8 mouse cellular contexts compared by ENCODE assay signal in the genomic region with DNA sequence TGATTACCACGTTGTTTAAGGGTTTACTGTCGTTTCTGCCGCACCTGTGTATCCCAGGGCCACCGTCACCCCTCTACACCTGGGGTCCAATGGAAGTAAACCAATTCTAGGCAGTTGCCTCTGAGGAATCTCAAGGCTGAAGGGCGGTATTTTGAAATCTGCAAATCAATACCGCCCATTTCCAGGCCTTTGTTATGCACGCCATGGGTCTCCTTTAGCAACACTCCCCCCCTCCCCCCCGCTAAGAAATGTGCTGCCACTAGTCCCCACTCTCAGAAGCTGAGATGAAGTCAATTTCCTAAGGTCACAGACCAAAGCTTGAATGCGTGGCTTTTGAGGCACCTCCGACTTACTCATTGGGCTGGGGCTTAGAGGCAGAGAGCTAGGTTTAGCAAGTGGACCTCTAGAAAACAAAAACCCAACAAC. TPM values are rescaled to one million over a fixed set of nuclear protein-coding genes. Genes with fewer than 3 reads are reported as not detected.
A peak's percentile ranks its signal among the peaks of the same experiment; 100 is the strongest.
DNase-seq lines count a peak whose midpoint lies in the region; ATAC-seq and TF ChIP-seq lines count a peak whose summit lies in the region.

No protein-coding gene starts in this region.

- H3K79me2 ChIP-seq in MEL (ENCODE audit: control insufficient read depth, insufficient read depth, low read length, poor library complexity): peaks cover 35% of the 10 kb centered on the region

- H3K4me2 ChIP-seq in heart, embryonic 13.5 days: peak overlapping the region; percentile 77
- H3K4me2 ChIP-seq in forebrain, postnatal 0 days (ENCODE audit: low read depth): peak overlapping the region; percentile 75
- H3K4me2 ChIP-seq in liver, embryonic 13.5 days: peak overlapping the region; percentile 86

- no peak for DNase-seq in heart, postnatal 4 days
- DNase-seq in MEL (ENCODE audit: low read depth, low spot score): peak; percentile 19
- DNase-seq in forebrain, postnatal 0 days: no peak
- DNase-seq in liver, embryonic 13.5 days: no peak
- no peak for DNase-seq in adrenal gland, postnatal 25 days
- DNase-seq in gastrocnemius, postnatal 36 days: no peak

- TF ChIP-seq RAD21 in MEL (IDR thresholded peaks at IDR 0.05; ENCODE audit: low read depth, low read length): no peak

- intact Hi-C loops in gastrocnemius, postnatal 36 days (cut with DNase I): loop anchor here (5.0 kb wide), 1 partner anchor 95 kb away; no protein-coding TSS in a partner anchor

- no peak for TF ChIP-seq EP300 in MEL (IDR thresholded peaks at IDR 0.05; ENCODE audit: low read depth in 1 of 2, low read length in 2 of 2)

- H3K9me3 ChIP-seq in heart, embryonic 13.5 days: no peaks in the 10 kb centered on the region
- no peaks in the 10 kb centered on the region for H3K9me3 ChIP-seq in MEL (replicated peaks; ENCODE audit: insufficient read depth, low read length)
- no peaks in the 10 kb centered on the region for H3K9me3 ChIP-seq in forebrain, postnatal 0 days (ENCODE audit: low read length)
- H3K9me3 ChIP-seq in liver, embryonic 13.5 days (replicated peaks): no peaks in the 10 kb centered on the region

- TF ChIP-seq POLR2A in MEL (IDR thresholded peaks at IDR 0.05; ENCODE audit: control insufficient read depth in 1 of 2, insufficient read depth in 1 of 2, low read depth in 1 of 2, low read length in 2 of 2, poor library complexity in 1 of 2): no peak
- no peak for TF ChIP-seq POLR2A in olfactory bulb, adult 2 months (IDR thresholded peaks at IDR 0.05; ENCODE audit: insufficient read depth, low read depth, low read length)

- ATAC-seq in heart, embryonic 13.5 days (ENCODE audit: extremely low read depth, insufficient number of reproducible peaks, low FRiP score, low TSS enrichment): no peak
- ATAC-seq in forebrain, postnatal 0 days: peak; percentile 42
- peak; percentile 9 for ATAC-seq in liver, embryonic 13.5 days (ENCODE audit: low read depth)

- no peak for TF ChIP-seq CTCF in MEL (IDR thresholded peaks at IDR 0.05 in 2 of 3, conservative IDR thresholded peaks at IDR 0.05 in 1 of 3; ENCODE audit: control insufficient read depth in 1 of 3, insufficient read depth in 1 of 3, low read depth in 2 of 3, low read length in 3 of 3, poor library complexity in 1 of 3, severe bottlenecking in 1 of 3)
- TF ChIP-seq CTCF in forebrain, postnatal 0 days (IDR thresholded peaks at IDR 0.05; ENCODE audit: low read depth): no peak
- no peak for TF ChIP-seq CTCF in olfactory bulb, adult 2 months (IDR thresholded peaks at IDR 0.05; ENCODE audit: insufficient read depth, low read depth, low read length)

- peaks cover 26% of the 10 kb centered on the region for H3K36me3 ChIP-seq in heart, embryonic 13.5 days
- H3K36me3 ChIP-seq in MEL (ENCODE audit: control insufficient read depth in 1 of 2, insufficient read depth in 2 of 2, low read length in 2 of 2): peaks cover 6 to 30% of the 10 kb centered on the region in 2 experiments
- no peaks in the 10 kb centered on the region for H3K36me3 ChIP-seq in forebrain, postnatal 0 days (ENCODE audit: insufficient read depth)
- peaks cover 26% of the 10 kb centered on the region for H3K36me3 ChIP-seq in liver, embryonic 13.5 days

- H3K4me1 ChIP-seq in heart, embryonic 13.5 days: peaks cover 21% of the 10 kb centered on the region
- peaks cover 0 to 13% of the 10 kb centered on the region in 2 experiments; a peak in 3 of 4 replicates for H3K4me1 ChIP-seq in MEL (ENCODE audit: control insufficient read depth in 1 of 2, insufficient read depth in 2 of 2, low read length in 2 of 2)
- no peaks in the 10 kb centered on the region for H3K4me1 ChIP-seq in forebrain, postnatal 0 days (ENCODE audit: insufficient read depth)
- peaks cover 32% of the 10 kb centered on the region for H3K4me1 ChIP-seq in liver, embryonic 13.5 days (replicated peaks)
- H3K4me1 ChIP-seq in olfactory bulb, adult 2 months (ENCODE audit: control insufficient read depth, insufficient read depth, low read length): peaks cover 9% of the 10 kb centered on the region; the same call in 1 of the 2 replicates

- WGBS in heart, embryonic 13.5 days: 7% methylated on average over 10 of the region's 10 CpGs
- 2% methylated on average over 10 of the region's 10 CpGs for WGBS in forebrain, postnatal 0 days
- WGBS in liver, embryonic 13.5 days (ENCODE audit: insufficient replicate concordance): 14% methylated on average over 10 of the region's 10 CpGs
- WGBS in olfactory bulb, adult 2 months: 9% methylated on average over 10 of the region's 10 CpGs

- H3K9ac ChIP-seq in heart, embryonic 13.5 days: peak overlapping the region; percentile 98
- H3K9ac ChIP-seq in MEL (ENCODE audit: control insufficient read depth, low read depth, low read length, poor library complexity, severe bottlenecking): peak overlapping the region; percentile 81
- peak overlapping the region; percentile 74; the same call in 1 of the 2 replicates for H3K9ac ChIP-seq in forebrain, postnatal 0 days
- peak overlapping the region; percentile 98 for H3K9ac ChIP-seq in liver, embryonic 13.5 days

- H3K27ac ChIP-seq in heart, embryonic 13.5 days (replicated peaks): peak overlapping the region; percentile 84
- H3K27ac ChIP-seq in MEL (ENCODE audit: control insufficient read depth, low read depth, low read length): peak overlapping the region; percentile 44; the same call in 1 of the 2 replicates
- peak overlapping the region; percentile 29; the same call in 1 of the 2 replicates for H3K27ac ChIP-seq in forebrain, postnatal 0 days (ENCODE audit: low read depth, low read length)
- 0 out of 2 replicates have a peak overlapping the region, but pooled peaks have one; percentile 43 for H3K27ac ChIP-seq in liver, embryonic 13.5 days
- H3K27ac ChIP-seq in olfactory bulb, adult 2 months (ENCODE audit: insufficient read depth, low read depth, low read length): no peak overlapping the region

- no peaks in the 10 kb centered on the region for H3K27me3 ChIP-seq in heart, embryonic 13.5 days (replicated peaks)
- peaks cover 1 to 5% of the 10 kb centered on the region in 2 experiments for H3K27me3 ChIP-seq in MEL (ENCODE audit: control insufficient read depth in 1 of 2, insufficient read depth in 2 of 2, low read length in 2 of 2)
- no peaks in the 10 kb centered on the region for H3K27me3 ChIP-seq in forebrain, postnatal 0 days (ENCODE audit: insufficient read depth, low read length)
- H3K27me3 ChIP-seq in liver, embryonic 13.5 days: no peaks in the 10 kb centered on the region

- peak overlapping the region; percentile 99 for H3K4me3 ChIP-seq in heart, embryonic 13.5 days
- H3K4me3 ChIP-seq in MEL (ENCODE audit: control insufficient read depth in 1 of 2, insufficient read depth in 1 of 2, low read depth in 2 of 2, low read length in 2 of 2): peak overlapping the region; percentile 61 to 68
- H3K4me3 ChIP-seq in forebrain, postnatal 0 days (ENCODE audit: low read depth, low read length): peak overlapping the region; percentile 94
- peak overlapping the region; percentile 99 for H3K4me3 ChIP-seq in liver, embryonic 13.5 days (replicated peaks)
- peak overlapping the region; percentile 92 for H3K4me3 ChIP-seq in olfactory bulb, adult 2 months (ENCODE audit: insufficient read depth, low read depth, low read length)

TF ChIP-seq in MEL, 35 proteins besides CTCF, POLR2A, EP300 and RAD21:
- TF ChIP-seq MAZ (IDR thresholded peaks at IDR 0.05; ENCODE audit: low read depth, low read length): no peak
- TF ChIP-seq CHD1 (IDR thresholded peaks at IDR 0.05; ENCODE audit: low read depth, low read length): 0 out of 2 replicates have a peak, but pooled peaks have one; percentile 61

RNA-seq across cellular contexts. Expression of gene Rif1, which starts 0.6 kb away (rescaled TPM):
- 16.3 and 16.6 TPM in 2 replicates for polyA plus RNA-seq in heart, embryonic 13.5 days (2015; fragmentation: Nextera tagmentation; extraction: Ambion mirVana)
- total RNA-seq in heart, postnatal 4 days (2021): 10 to 100 TPM; 34.2 to 35.8 TPM
- total RNA-seq in MEL (2012; rRNA removed): 44.3 and 46.7 TPM in 2 replicates
- 100 to 1,000 TPM in 1 of 2 experiments, 10 to 100 TPM in 1; 31.7 to 247 TPM for polyA plus RNA-seq in MEL (2012; ENCODE audit: insufficient read depth in 1 of 2, insufficient read length in 2 of 2, low read depth in 1 of 2, low replicate concordance in 2 of 2, missing spikeins in 1 of 2)
- 28.9 and 31.9 TPM in 2 replicates for total RNA-seq in forebrain, postnatal 0 days (2014; rRNA removed)
- polyA plus RNA-seq in forebrain, postnatal 0 days (2015; fragmentation: Nextera tagmentation; extraction: Ambion mirVana): 6.8 and 9.3 TPM in 2 replicates
- polyA plus RNA-seq in liver, embryonic 13.5 days (2015; fragmentation: Nextera tagmentation; extraction: Ambion mirVana): 17.5 and 21.3 TPM in 2 replicates
- polyA plus RNA-seq in olfactory bulb, adult 2 months (2012; ENCODE audit: insufficient read depth, insufficient read length, low replicate concordance, missing spikeins): 278 TPM in 1 of 2 replicates, not detected in the other
- total RNA-seq in adrenal gland, postnatal 25 days (2021): 35.7 and 48.0 TPM in 2 replicates
- 10 to 100 TPM in 1 of 2 experiments, 1 to 10 TPM in 1; 6.7 to 10.9 TPM for total RNA-seq in gastrocnemius, postnatal 36 days (2021)

RNA-seq across cellular contexts. Expression of gene Tnfaip6, which starts 34.3 kb away (rescaled TPM):
- polyA plus RNA-seq in heart, embryonic 13.5 days (2015; fragmentation: Nextera tagmentation; extraction: Ambion mirVana): 2.5 and 3.6 TPM in 2 replicates
- total RNA-seq in heart, postnatal 4 days (2021): 1 to 10 TPM; 4.2 to 4.4 TPM
- total RNA-seq in MEL (2012; rRNA removed): not detected in 2 replicates
- not detected for polyA plus RNA-seq in MEL (2012; ENCODE audit: insufficient read depth in 1 of 2, insufficient read length in 2 of 2, low read depth in 1 of 2, low replicate concordance in 2 of 2, missing spikeins in 1 of 2)
- 3.5 and 5.0 TPM in 2 replicates for total RNA-seq in forebrain, postnatal 0 days (2014; rRNA removed)
- polyA plus RNA-seq in forebrain, postnatal 0 days (2015; fragmentation: Nextera tagmentation; extraction: Ambion mirVana): 3.7 and 5.0 TPM in 2 replicates
- 0.38 and 0.43 TPM in 2 replicates for polyA plus RNA-seq in liver, embryonic 13.5 days (2015; fragmentation: Nextera tagmentation; extraction: Ambion mirVana)
- not detected in 2 replicates for polyA plus RNA-seq in olfactory bulb, adult 2 months (2012; ENCODE audit: insufficient read depth, insufficient read length, low replicate concordance, missing spikeins)
- total RNA-seq in adrenal gland, postnatal 25 days (2021): not detected in 2 replicates
- total RNA-seq in gastrocnemius, postnatal 36 days (2021): 1 to 10 TPM in 1 of 2 experiments, under 1 TPM in 1; 0.86 to 1.1 TPM
